In genomic region chr12:86216687-86217421, GRCm38 (mm10) we compare ENCODE assay signal across 8 mouse cellular contexts. TPM values are rescaled to one million over a fixed set of nuclear protein-coding genes. Genes with fewer than 3 reads are reported as not detected.
DNase-seq lines count a peak whose midpoint lies in the region; ATAC-seq and TF ChIP-seq lines count a peak whose summit lies in the region.

No protein-coding gene starts in this region.

- no peak overlapping the region for H3K9ac ChIP-seq in kidney, embryonic 14.5 days (ENCODE audit: low read depth, low read length)
- 0 out of 2 replicates have a peak overlapping the region, but pooled peaks have one; percentile 35 for H3K9ac ChIP-seq in hindbrain, embryonic 15.5 days

- WGBS in kidney, embryonic 14.5 days, result 1% methylated on average over 22 of the region's 22 CpGs
- WGBS in hindbrain, embryonic 15.5 days, result 2% methylated on average over 22 of the region's 22 CpGs

- intact Hi-C loops in gastrocnemius, postnatal 36 days (cut with DNase I), result no loop called here
- intact Hi-C loops in left cerebral cortex, postnatal 14 days (cut with DNase I), result no loop called here

- DNase-seq in kidney, postnatal 25 days, result no peak
- peak; percentile 18 for DNase-seq in brain, adult 2 months (ENCODE audit: low read depth, low spot score)
- no peak for DNase-seq in gastrocnemius, postnatal 36 days
- DNase-seq in thymus, postnatal 10 days (ENCODE audit: low spot score in 2 of 2), result no peak
- DNase-seq in left cerebral cortex, postnatal 14 days (ENCODE audit: low spot score in 2 of 2), result no peak

- no peak overlapping the region for H3ac ChIP-seq in myocyte (ENCODE audit: control insufficient read depth, insufficient read length)

- no peak overlapping the region for H3K27ac ChIP-seq in kidney, embryonic 14.5 days (ENCODE audit: low read depth, low read length)
- peak overlapping the region; percentile 50; the same call in 1 of the 2 replicates for H3K27ac ChIP-seq in hindbrain, embryonic 15.5 days (replicated peaks)

- H3K36me3 ChIP-seq in kidney, embryonic 14.5 days (ENCODE audit: control insufficient read depth, insufficient read depth, low read length), result no peaks in the 10 kb centered on the region
- no peaks in the 10 kb centered on the region for H3K36me3 ChIP-seq in hindbrain, embryonic 15.5 days
- H3K36me3 ChIP-seq in myocyte (ENCODE audit: control insufficient read depth, insufficient read depth), result no peaks in the 10 kb centered on the region

- peaks cover 53% of the 10 kb centered on the region for H3K27me3 ChIP-seq in kidney, embryonic 14.5 days (ENCODE audit: control insufficient read depth, insufficient read depth, low read length)
- peaks cover 28% of the 10 kb centered on the region for H3K27me3 ChIP-seq in hindbrain, embryonic 15.5 days
- peaks cover 49% of the 10 kb centered on the region for H3K27me3 ChIP-seq in myocyte (ENCODE audit: control insufficient read depth, insufficient read depth, insufficient read length)

- no peak for ATAC-seq in kidney, embryonic 14.5 days (ENCODE audit: low FRiP score, low TSS enrichment)
- no peak; the same call in 1 of the 2 replicates for ATAC-seq in hindbrain, embryonic 15.5 days (ENCODE audit: low FRiP score, low read depth)

- H3K9me3 ChIP-seq in kidney, embryonic 14.5 days (ENCODE audit: control insufficient read depth, low read length), result no peaks in the 10 kb centered on the region
- H3K9me3 ChIP-seq in hindbrain, embryonic 15.5 days, result no peaks in the 10 kb centered on the region

- H3K79me2 ChIP-seq in myocyte (ENCODE audit: control insufficient read depth, insufficient read depth), result no peaks in the 10 kb centered on the region

- peak overlapping the region; percentile 17; the same call in 1 of the 2 replicates for H3K4me2 ChIP-seq in kidney, embryonic 14.5 days (replicated peaks; ENCODE audit: low read depth, low read length)
- H3K4me2 ChIP-seq in hindbrain, embryonic 15.5 days, result peak overlapping the region; percentile 53
- H3K4me2 ChIP-seq in myocyte (ENCODE audit: low read depth), result peak overlapping the region; percentile 42

- H3K4me3 ChIP-seq in kidney, embryonic 14.5 days (ENCODE audit: low read length), result no peak overlapping the region; the same call in 1 of the 2 replicates
- H3K4me3 ChIP-seq in hindbrain, embryonic 15.5 days, result peak overlapping the region; percentile 24
- no peak overlapping the region for H3K4me3 ChIP-seq in myocyte

- H3K4me1 ChIP-seq in kidney, embryonic 14.5 days (ENCODE audit: control insufficient read depth, insufficient read depth, low read length), result peaks cover 10% of the 10 kb centered on the region; the same call in 1 of the 2 replicates
- H3K4me1 ChIP-seq in hindbrain, embryonic 15.5 days (replicated peaks), result peaks cover 39% of the 10 kb centered on the region

- no peak for TF ChIP-seq POLR2A in myocyte (IDR thresholded peaks at IDR 0.05; ENCODE audit: insufficient read length, low read depth)

TF ChIP-seq in myocyte, 11 proteins besides CTCF, POLR2A, EP300 and RAD21:
- TF ChIP-seq CEBPB (IDR thresholded peaks at IDR 0.05; ENCODE audit: insufficient read depth, poor library complexity, severe bottlenecking), result no peak

RNA-seq across cellular contexts. Expression of gene Gpatch2l, which starts 24.8 kb away (rescaled TPM):
- 6.5 and 14.9 TPM in 2 replicates for polyA plus RNA-seq in kidney, embryonic 14.5 days (2014; fragmentation: Nextera tagmentation; extraction: Ambion mirVana)
- polyA plus RNA-seq in hindbrain, embryonic 15.5 days (2015; fragmentation: Nextera tagmentation; extraction: Ambion mirVana), result 26.5 and 29.4 TPM in 2 replicates
- polyA plus RNA-seq in myocyte (2012; fragmentation: generic; extraction: Trizol), result 11.4 TPM
- 10 to 100 TPM; 11.9 TPM for total RNA-seq in gastrocnemius, postnatal 36 days (2021)
- 10 to 100 TPM; 36.7 to 38.0 TPM for total RNA-seq in left cerebral cortex, postnatal 14 days (2021)
